Mouse (Mus musculus) c-Kit-positive CD71-positive TER-119-negative erythroid progenitor cells, embryonic 14.5 days (primary cell): ENCODE results near the gene 1700030K09Rik.

Experiments used
- DNase-seq: peaks from one replicate; pipeline ENCODE4 v3.0.0-alpha.2; 2013; ENCODE audit warnings: low read depth

The 1700030K09Rik gene

DNA sequence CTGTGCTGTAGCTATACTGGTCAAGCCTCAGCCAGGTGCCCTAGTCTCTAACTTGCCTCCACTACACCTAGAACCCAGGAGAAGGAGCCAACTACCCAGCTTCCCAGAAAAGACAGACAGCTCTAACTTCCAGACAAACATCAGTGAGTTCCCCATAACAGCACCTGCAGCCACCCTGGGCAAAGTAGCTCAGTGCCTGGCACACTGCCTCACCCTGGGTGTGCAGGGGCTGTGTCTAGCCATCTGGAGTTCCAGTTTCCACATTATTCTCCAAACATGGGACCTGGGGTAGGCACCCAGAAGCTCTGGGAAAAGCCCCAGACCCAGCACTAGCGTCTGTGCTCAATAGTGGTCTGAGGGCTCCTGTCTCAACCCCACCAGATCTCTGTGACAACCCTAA is 63.8 kb downstream of the 1700030K09Rik start:
- no peak for DNase-seq
